Mouse (Mus musculus) urinary bladder, adult 2 months (tissue): Measurements from ENCODE around the gene Macf1. TPM values are rescaled to one million over a fixed set of nuclear protein-coding genes. Genes with fewer than 3 reads are reported as not detected.
"Not testable (repeated sequence)": the region's sequence is repeated elsewhere in the genome, so short reads cannot be mapped to it uniquely, and the experiment has no call there.

Experiments
- DNase-seq: peaks from one replicate; pipeline ENCODE4 v3.0.0; 2022; ENCODE audit warnings: low spot score
- polyA plus RNA-seq: library from polyadenylated mRNA; depleted of rRNA; stranded (reverse); fragments of >200 nt; gene quantifications from 2 replicates; pipeline ENCODE4 v1.2.3, GENCODE M21; 2012

Gene Macf1
- polyA plus RNA-seq, 1 experiment = 94.0 TPM

DNA sequence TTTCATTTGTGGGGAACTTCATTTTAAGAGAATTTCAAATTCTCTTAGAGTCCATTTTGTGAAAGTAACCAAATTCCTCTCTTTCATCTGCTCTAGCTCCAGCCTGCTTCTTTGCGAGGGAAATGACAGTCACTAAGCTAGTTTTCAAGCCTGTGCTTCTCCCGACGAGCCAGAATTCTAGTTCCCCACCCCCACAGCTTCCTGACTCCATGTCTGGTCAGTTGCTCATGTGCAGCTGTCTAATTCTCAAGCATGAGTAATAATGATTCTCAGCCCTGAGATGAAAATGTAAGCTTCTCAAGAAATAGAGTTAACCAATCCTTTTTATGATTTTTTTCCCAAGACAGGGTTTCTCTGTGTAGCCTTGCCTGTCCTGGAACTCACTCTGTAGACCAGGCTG lies 236.9 kb downstream of the Macf1 start:
- no peak for DNase-seq

- DNase-seq = no peak
Measured at GRCm38 (mm10) chr4:123446754-123447153, 237.4 kb downstream of the Macf1 start.

DNA sequence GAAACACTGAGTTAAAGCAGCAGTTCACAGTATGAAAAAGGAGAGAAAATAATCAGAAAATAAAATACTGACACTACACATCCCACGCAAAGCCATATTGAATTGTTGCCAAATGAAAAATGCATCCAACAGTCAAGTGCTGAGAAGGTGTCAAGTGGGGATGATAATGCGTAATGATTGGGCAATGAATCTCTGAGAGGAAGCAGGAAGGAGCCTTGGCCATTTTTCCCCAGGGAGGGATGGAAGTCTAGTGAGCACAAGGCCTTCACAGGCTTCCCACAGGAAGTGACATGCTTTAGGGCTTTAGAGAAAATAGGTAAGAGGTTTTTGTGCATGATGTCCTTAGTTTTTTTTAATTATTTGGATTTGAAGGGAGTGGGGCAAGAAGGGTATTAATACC lies 237.9 kb downstream of the Macf1 start:
- not testable (repeated sequence) for DNase-seq

DNA sequence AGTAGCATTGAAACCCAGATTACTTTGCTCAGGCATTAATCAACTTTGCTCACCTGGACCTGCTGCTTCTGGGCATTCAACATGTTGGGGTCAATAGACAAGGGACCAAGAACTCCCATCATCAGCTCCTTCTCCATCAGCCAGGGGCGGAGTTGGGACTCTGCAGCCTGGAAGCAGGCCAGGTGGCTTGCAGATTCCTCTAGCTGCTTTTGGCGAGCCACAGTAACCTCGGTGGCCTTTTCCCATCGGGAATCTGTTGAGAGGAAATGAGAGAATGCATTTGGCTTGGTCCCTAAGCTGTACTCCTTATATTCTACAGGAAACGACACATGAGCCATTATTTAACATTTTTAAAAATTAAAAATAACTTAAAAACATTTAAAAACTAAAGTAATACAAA lies 245.7 kb downstream of the Macf1 start:
- DNase-seq = no peak

DNA sequence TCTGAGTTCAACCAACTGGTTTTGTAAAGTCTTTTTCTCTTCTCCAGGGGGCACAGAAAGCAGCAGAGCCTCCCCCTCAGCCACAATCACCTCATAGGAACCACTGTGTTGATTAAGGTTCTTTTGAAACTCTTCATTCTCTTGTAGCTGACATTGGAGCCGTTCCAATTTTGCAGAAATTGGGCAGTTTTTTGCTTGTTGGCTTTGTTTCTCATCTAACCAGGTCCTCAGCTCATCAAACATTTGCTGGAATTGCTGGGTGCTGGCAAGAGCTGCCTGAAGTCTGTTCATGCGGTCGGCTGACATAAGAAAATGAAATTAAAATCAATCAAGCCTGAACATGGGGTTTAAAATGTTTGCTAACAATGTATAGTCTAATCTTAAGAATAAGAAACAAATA lies 251.0 kb downstream of the Macf1 start:
- DNase-seq = no peak

GRCm38 (mm10) chr4:123431936-123432335 lies 252.2 kb downstream of the Macf1 start:
- DNase-seq = no peak

- DNase-seq = no peak
Measured at GRCm38 (mm10) chr4:123427900-123428684, 256.1 kb downstream of the Macf1 start.

DNA sequence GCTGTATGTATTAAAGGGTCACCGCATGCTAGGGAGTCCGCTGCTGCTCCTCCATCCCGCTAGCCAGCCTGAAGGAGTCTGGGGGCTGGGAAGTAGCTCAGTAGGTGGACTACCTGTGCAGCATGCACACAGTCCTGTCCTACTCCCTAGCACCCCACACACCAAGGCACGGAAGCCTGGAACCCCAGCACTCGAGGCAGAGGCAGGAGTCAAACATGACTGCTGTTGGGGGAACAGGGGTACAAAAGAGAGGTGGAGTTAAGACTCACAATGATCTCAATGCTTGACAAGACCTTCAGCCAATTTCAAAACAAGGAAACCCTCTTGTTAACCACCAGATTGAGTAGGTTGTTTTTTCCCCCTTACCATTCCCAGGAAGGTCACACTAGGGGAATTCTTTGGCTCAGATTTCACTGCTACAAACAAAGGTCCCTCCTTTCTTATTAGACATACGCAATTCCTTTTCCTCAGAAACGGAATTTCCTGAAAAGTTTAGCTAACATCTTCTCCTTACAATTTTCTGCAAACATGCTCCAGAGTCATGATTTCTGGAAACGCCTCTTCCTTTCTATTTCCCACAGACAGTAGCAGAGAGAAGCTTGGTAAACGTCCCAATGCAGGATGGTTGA lies 256.8 kb downstream of the Macf1 start:
- no peak for DNase-seq

- no peak for DNase-seq
Measured at GRCm38 (mm10) chr4:123426429-123427080, 257.6 kb downstream of the Macf1 start.

DNA sequence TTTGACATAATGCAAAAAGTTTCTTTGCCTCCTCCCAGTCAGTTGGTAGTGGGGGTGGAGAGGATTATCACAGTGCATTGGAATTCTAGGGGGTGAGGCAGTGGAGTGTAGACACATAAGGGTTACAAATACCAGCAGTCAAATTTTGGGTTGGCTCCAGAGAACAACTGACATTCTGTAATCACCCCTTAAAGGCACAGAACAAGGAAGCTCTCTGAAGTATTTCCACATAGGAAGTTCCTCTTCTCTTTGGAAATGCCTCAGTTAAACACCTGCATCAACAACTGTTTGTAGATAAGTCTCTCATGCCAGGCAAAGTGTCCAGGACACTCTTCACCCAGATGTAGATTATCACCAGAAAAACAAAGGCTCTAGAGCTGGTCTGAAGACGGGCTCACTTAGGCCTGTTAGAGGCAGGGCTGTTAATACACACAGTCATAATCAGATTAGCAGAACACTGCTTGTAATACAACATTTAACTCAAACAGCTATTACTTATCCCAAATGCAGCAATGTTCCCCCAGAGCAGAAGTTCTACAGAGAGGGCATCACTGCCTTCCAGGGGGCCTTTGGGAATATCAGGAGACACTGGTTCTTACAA lies 258.4 kb downstream of the Macf1 start:
- no peak for DNase-seq

GRCm38 (mm10) chr4:123424050-123424449 lies 260.1 kb downstream of the Macf1 start:
- no peak for DNase-seq

- DNase-seq = no peak
Measured at GRCm38 (mm10) chr4:123422828-123423227, 261.3 kb downstream of the Macf1 start.

DNA sequence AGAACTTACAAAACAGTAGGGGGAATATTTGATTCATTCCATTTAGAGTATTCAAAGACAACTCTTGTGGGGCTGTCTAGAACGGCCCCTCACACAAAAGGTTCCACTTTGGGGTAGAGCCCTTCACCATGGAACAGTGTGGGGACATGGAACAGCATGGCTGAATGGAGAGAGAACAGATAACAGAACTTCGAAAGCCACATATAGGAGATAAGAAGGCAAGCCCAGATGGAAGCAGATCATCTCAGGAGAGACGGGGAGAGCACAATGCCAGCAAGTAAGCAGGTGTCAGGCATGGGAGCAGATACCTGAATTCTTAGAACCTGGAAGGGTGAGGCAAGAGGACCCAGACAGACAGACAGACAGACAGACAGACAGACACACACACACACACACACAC lies 266.1 kb downstream of the Macf1 start:
- no peak for DNase-seq

- no peak for DNase-seq
Measured at GRCm38 (mm10) chr4:123417478-123417877, 266.7 kb downstream of the Macf1 start.

- DNase-seq = no peak
Measured at GRCm38 (mm10) chr4:123416829-123417228, 267.3 kb downstream of the Macf1 start.

- DNase-seq = no peak
Measured at GRCm38 (mm10) chr4:123415566-123415965, 268.6 kb downstream of the Macf1 start.

DNA sequence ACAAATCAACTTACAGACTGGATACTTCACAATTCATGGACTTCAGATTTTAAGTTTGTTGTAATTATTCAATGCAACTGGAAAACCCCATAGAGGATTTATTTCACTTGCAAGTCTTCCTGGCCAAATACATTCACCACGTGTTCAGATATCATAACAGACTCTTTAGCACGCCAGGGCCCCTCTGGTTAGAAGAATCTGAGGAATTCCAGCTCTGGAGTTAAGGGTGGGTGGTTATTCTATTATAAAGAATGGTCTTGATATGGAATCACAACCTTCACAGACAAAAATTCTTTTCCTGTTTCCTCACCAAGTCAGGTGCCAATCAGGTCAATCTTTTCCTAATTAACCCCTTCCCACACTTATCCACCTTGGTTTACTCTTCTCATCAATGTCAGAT lies 270.3 kb downstream of the Macf1 start:
- no peak for DNase-seq

DNA sequence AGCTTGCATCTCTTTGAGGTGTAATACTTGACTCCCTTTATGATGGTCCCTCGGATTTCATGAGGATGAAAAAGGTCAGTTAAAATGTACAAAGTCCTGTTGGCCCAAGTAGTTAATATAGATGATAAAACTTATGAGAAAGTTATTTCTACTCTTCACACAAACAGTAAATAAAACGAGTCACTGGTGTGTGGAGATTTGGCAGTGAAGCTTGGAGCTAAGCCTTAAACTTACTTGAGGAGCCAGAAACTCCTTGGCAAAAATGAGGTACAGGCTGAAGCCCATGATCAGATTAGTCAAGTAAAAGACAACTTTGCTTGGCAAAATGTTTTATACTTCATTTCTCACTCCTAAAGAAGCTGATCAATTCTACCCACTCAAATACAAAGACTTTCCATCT lies 271.2 kb downstream of the Macf1 start:
- DNase-seq = no peak

DNA sequence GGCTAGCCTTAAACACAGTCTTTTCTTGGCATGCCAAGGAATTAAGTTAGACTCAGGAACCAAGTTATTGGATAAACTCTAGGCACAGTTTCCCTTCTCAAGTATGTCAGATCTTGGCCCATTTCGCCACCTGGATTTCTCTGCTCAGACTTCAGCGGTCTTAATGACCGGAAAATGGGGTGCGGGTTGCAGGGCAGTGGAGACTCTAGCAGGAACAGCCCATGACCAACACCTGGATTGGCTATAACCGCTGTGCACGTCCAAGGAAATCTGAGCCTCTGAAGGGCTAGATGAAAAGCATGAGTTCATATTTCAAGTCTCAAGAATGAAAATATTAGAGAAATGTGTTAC lies 271.7 kb downstream of the Macf1 start:
- DNase-seq = no peak

- peak; percentile 84 for DNase-seq
Measured at GRCm38 (mm10) chr4:123411732-123412527, 272.2 kb downstream of the Macf1 start.

DNA sequence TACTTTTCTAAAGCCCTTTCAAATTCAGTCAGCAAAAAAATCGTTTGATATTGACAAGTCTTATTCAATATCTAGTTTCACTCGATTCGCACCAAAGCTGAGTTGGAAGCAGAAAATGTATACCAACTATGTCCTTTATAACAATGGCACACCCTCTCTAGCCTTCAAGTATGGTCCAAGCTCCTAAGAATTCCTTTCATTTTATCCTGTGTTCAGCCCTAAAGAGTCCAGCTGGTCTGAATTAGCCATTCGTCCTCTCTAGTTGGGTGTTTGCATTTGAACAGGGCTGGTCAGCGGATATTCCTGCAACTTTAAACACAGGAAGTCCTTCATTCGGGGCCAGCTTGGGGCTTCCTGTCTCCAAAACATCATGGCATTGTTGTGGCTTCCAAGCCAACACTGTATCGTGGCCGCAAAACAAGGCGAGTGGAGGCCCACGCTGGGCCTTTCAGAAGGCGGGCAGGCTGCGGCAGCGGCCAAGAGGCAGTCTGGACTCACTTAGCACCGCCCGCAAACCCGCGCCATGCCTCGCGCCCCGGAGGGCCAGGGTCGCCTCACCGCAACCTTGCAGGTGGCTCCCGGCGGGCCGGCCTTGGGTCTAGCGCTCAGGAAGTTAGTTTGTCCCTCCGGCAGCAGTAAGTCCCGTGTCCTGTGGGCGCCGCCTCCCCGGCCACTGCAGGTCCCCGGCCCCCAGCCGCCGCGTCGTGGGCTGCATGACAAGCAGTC lies 273.0 kb downstream of the Macf1 start:
- DNase-seq = no peak
